Mouse (Mus musculus): ENCODE data around the gene Kat5. TPM values are rescaled to one million over a fixed set of nuclear protein-coding genes. Genes with fewer than 3 reads are reported as not detected.

Gene Kat5
- polyA plus RNA-seq (2012; rRNA removed): 29.8 and 30.0 TPM in 2 replicates

GRCm38 (mm10) chr19:5609547-5610404, at the start of gene Kat5:
Gene Kat5 (minus strand): TSS chr19:5610237.

GRCm38 (mm10) chr19:5637069-5638047, 27.3 kb upstream of the Kat5 start, which contains the start of gene Rela:
Gene Rela (plus strand): TSS chr19:5637483.

GRCm38 (mm10) chr19:5601752-5602541, 8.1 kb downstream of the Kat5 start, which contains the start of gene Rnaseh2c:
Gene Rnaseh2c (plus strand): TSS chr19:5601873.

GRCm38 (mm10) chr19:5567534-5568469, 42.2 kb downstream of the Kat5 start, which contains the start of gene Ap5b1:
Gene Ap5b1 (plus strand): TSS chr19:5568025.

GRCm38 (mm10) chr19:5560457-5561041, 49.5 kb downstream of the Kat5 start, which contains the start of gene Ovol1:
Gene Ovol1 (minus strand): TSS chr19:5560646.

Other genes starting within 250 kb of the Kat5 start
- gene Eif1ad, start 243.5 kb downstream of the Kat5 start, polyA plus RNA-seq (2012; rRNA removed): 21.5 and 23.3 TPM in 2 replicates
- 133 and 148 TPM in 2 replicates for gene Banf1, start 243.1 kb downstream of the Kat5 start, polyA plus RNA-seq (2012; rRNA removed)
- gene Sart1, start 221.5 kb downstream of the Kat5 start, polyA plus RNA-seq (2012; rRNA removed): 23.3 and 24.9 TPM in 2 replicates
- gene Tsga10ip, start 207.7 kb downstream of the Kat5 start, polyA plus RNA-seq (2012; rRNA removed): 0.01 and 0.09 TPM in 2 replicates
- gene Drap1, start 185.3 kb downstream of the Kat5 start, polyA plus RNA-seq (2012; rRNA removed): 68.6 and 80.7 TPM in 2 replicates
- gene AI837181, start 185.1 kb downstream of the Kat5 start, polyA plus RNA-seq (2012; rRNA removed): 13.6 and 16.4 TPM in 2 replicates
- gene Fosl1, start 162.7 kb downstream of the Kat5 start, polyA plus RNA-seq (2012; rRNA removed): 0.01 TPM in 1 of 2 replicates, not detected in the other
- 1.2 and 1.4 TPM in 2 replicates for gene Ccdc85b, start 152.3 kb downstream of the Kat5 start, polyA plus RNA-seq (2012; rRNA removed)
- gene Fibp, start 149.6 kb downstream of the Kat5 start, polyA plus RNA-seq (2012; rRNA removed): 23.0 and 23.8 TPM in 2 replicates
- 0.06 and 0.07 TPM in 2 replicates for gene Ctsw, start 141.7 kb downstream of the Kat5 start, polyA plus RNA-seq (2012; rRNA removed)
- 10.5 and 10.6 TPM in 2 replicates for gene Efemp2, start 136.3 kb downstream of the Kat5 start, polyA plus RNA-seq (2012; rRNA removed)
- 11.9 and 12.6 TPM in 2 replicates for gene Mus81, start 121.8 kb downstream of the Kat5 start, polyA plus RNA-seq (2012; rRNA removed)
- gene Cfl1, start 119.8 kb downstream of the Kat5 start, polyA plus RNA-seq (2012; rRNA removed): 433 and 538 TPM in 2 replicates
- gene 1700020D05Rik, start 106.5 kb downstream of the Kat5 start, polyA plus RNA-seq (2012; rRNA removed): 0.45 and 0.81 TPM in 2 replicates
- gene Snx32, start 99.7 kb downstream of the Kat5 start, polyA plus RNA-seq (2012; rRNA removed): 6.9 and 8.5 TPM in 2 replicates
- gene Ovol1, start 49.6 kb downstream of the Kat5 start, polyA plus RNA-seq (2012; rRNA removed): 0.02 TPM in 1 of 2 replicates, not detected in the other
- 0.88 and 1.3 TPM in 2 replicates for gene Ap5b1, start 42.2 kb downstream of the Kat5 start, polyA plus RNA-seq (2012; rRNA removed)
- gene Rnaseh2c, start 8.4 kb downstream of the Kat5 start, polyA plus RNA-seq (2012; rRNA removed): 77.3 and 81.5 TPM in 2 replicates
- gene Rela, start 27.2 kb upstream of the Kat5 start, polyA plus RNA-seq (2012; rRNA removed): 12.2 and 17.0 TPM in 2 replicates
- 23.2 and 25.6 TPM in 2 replicates for gene Sipa1, start 53.5 kb upstream of the Kat5 start, polyA plus RNA-seq (2012; rRNA removed)
- gene Map3k11, start 78.5 kb upstream of the Kat5 start, polyA plus RNA-seq (2012; rRNA removed): 11.5 and 13.8 TPM in 2 replicates
- 14.3 and 19.3 TPM in 2 replicates for gene Pcnx3, start 78.7 kb upstream of the Kat5 start, polyA plus RNA-seq (2012; rRNA removed)
- gene Kcnk7, start 94.1 kb upstream of the Kat5 start, polyA plus RNA-seq (2012; rRNA removed): 0.05 TPM in 1 of 2 replicates, not detected in the other
- 90.4 and 95.1 TPM in 2 replicates for gene Ehbp1l1, start 116.1 kb upstream of the Kat5 start, polyA plus RNA-seq (2012; rRNA removed)
- 34.2 and 40.2 TPM in 2 replicates for gene Fam89b, start 119.4 kb upstream of the Kat5 start, polyA plus RNA-seq (2012; rRNA removed)
- 1.6 and 3.2 TPM in 2 replicates for gene Ltbp3, start 130.7 kb upstream of the Kat5 start, polyA plus RNA-seq (2012; rRNA removed)
- 23.6 TPM in 2 replicates for gene Scyl1, start 161.2 kb upstream of the Kat5 start, polyA plus RNA-seq (2012; rRNA removed)